Mouse (Mus musculus): ENCODE measurements around the gene Mast3.

Mast3 gene

DNA sequence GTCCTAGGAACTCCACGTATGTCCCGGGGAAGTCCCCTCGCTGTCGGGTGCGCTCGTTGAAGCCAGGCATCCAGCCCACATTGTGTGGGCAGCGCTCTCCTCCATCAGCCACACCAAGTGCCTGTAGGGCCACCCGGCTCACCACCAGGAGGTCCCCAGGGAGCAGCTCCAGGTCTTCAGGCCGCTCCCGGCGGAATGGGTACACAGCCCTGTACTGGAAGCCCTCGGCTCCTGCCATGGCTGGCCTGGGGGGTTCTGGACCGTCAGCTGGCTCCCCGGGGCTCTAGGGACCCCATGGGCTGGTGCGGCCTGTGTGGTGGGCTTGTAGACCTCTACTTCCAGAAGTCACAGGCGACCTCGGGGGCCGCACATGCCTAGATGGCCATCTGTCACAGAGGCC lies 30.1 kb downstream of the Mast3 start:
- DNase-seq, result no peak

DNA sequence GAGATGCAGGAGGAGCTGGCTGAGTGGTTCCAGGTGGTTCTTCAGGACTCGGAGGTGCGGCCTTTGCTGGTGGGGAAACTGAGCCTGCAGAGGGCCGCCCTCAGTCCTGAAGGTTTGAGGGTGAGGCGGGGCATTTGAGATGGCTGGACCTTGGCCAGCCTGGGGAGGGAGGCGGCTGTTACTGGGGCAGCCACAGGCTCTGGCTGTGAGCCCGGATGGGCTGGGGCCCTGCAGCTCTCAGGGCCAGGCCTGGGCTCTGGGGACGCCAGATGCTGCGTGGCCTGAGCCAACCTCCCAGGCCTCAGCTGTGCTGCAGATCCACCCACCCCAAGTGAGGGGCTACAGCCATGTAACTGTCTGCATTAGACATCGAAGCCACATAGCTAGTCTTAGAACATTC lies 31.0 kb downstream of the Mast3 start:
- peak; percentile 76 to 82 for DNase-seq

DNA sequence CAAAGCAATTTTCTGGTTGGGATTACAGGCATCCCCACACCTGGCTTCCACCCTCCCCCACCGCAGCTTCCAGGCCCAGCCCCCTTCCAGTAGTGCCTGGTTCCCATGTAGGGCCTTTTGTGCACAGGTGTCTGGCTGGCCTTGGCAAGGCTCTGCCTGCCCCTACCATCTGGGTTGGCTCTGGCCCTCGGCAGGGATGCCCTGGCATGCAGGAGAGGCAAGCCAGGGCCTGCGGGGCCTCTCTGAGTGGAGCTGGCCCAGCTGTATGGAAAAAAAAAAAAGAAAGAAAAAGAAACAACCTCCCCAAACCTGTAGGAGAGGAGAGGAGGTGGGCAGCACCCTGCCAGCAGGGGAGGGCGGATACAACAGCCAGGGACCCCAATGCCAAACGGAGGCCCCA lies 31.4 kb downstream of the Mast3 start:
- peak; percentile 77 to 82 for DNase-seq

- DNase-seq, result no peak
These were observed 32.0 kb downstream of the Mast3 start for GRCm38 (mm10) chr8:70772890-70773289.

DNA sequence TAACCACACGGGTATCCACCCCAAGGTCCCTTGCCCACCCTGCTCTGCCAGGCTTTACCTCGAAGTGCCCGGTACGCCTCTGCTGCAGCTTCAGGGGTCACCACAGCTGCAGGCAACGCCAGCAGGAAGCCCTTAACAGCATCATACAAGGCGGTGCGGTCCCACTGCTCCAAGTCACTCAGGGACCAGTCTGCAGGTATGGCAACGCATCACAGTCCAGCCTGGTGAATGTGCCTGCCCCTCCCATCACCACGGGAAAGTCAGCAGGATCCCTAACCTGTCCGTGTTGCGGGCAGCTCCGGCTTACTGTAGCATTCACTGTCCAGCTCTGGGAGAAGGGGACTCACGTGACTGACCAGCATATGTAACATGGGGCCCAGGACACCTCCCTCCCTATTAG lies 32.8 kb downstream of the Mast3 start:
- DNase-seq, result no peak

DNA sequence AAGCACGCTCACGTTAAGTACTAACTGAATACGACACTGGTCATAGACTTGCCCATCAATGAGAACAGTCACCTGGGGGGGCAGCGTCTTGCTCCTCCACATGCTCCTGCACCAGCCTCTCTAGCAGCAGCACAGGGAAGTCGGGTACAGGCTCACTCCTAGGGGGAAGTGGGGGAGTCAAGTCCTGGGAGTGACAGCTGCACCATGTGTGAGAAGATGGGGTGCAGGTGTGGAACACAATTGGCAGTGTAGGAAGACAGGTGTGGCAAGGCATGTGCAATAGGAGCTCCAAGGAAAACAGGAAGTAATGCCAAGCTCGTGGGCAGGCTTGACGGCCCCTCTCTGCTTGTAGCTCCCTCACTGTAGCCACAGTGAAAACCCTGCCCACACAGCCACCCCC lies 33.6 kb downstream of the Mast3 start:
- DNase-seq, result no peak

DNA sequence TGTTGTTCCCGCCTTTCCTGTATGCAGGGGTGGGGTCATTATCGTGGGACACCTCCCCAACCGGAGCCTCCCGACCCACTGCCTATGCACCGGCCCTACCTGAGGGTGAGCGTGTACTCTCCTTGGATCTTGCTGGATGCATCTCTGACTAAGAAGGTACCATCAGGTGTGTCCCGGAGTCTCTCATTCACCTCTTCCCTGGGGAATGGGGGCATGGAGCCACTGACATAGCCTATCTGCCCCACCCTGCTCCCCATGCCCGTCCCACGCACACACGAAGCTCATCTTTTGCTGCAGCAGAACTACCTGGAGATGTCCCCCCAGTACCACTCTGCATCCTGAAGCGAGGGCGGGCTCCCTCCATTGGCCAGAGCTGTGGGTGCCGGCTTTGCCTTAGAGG lies 34.1 kb downstream of the Mast3 start:
- no peak for DNase-seq

GRCm38 (mm10) chr8:70769858-70770257 lies 35.0 kb downstream of the Mast3 start:
- no peak for DNase-seq

GRCm38 (mm10) chr8:70769359-70769758 lies 35.5 kb downstream of the Mast3 start:
- peak; percentile 96 to 97 for DNase-seq

- peak in 1 of 2 experiments; percentile 32 for DNase-seq
These were observed 35.9 kb downstream of the Mast3 start for GRCm38 (mm10) chr8:70768956-70769355.

- peak; percentile 20 to 32 for DNase-seq
These were observed 36.5 kb downstream of the Mast3 start for GRCm38 (mm10) chr8:70768231-70768776.

DNA sequence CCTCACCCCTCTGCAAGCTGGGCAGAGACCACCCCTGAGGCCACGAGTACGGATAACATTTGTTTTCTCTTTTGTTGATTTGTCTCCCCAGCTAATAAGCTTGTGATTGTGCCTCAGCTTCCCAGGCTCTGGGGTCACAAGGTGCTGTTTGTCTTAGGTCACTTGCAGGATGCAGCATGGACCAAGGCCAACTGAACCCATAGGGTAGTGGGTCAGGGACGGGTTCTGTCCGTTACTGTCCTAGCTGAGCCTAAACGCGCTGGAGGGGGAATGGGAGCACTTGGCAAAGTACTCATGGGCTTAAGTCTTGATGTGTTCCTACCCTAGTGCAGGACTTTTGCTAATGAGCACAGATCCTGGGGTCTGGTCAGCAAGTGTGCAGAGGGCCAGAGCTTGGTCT lies 37.4 kb downstream of the Mast3 start:
- peak in 1 of 2 experiments; percentile 13 for DNase-seq

DNA sequence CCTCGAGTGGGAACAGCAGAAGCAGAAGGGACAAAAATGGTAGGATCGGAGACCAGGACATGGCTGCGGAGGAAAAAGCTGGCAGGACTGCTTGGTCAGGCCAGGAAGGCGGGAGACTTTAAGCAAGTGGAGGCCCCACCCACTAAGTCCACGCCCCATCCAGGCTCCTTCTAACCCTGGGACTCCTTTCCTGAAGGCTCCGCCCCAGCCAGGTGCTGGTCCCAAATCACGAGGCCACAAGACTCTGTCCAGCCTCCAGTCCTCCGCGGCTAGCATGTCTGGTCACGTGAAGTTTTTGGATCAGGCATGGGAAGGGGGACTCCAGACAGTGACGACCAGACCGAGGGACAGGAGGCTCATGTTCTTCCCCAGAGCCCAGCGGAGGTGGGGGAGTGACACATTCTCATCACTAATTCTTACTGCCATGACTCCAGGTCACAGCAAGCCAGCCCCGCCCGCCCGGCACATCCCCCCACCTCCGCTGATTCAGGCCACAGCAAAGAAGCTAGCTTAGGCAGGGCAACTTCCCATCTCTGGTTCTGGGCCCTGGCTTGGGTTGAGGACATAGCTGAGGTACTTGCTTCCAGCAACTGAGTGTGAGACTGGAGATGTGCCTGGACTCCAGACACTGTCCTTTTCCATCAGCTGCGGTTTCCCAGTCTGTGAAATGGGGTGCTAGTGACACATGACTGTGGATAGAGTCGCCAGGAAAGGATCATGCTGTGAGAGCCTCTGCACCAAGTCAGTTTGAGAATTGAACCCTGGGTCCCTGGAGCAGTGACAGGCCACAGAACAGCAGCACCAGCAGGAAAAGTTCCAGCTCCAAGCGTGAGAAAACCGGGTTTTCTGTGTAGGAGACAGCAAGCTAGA lies 38.0 kb downstream of the Mast3 start:
- peak; percentile 64 to 72 for DNase-seq

GRCm38 (mm10) chr8:70765838-70766570 lies 38.9 kb downstream of the Mast3 start:
- DNase-seq, result peak; percentile 23 to 28

DNA sequence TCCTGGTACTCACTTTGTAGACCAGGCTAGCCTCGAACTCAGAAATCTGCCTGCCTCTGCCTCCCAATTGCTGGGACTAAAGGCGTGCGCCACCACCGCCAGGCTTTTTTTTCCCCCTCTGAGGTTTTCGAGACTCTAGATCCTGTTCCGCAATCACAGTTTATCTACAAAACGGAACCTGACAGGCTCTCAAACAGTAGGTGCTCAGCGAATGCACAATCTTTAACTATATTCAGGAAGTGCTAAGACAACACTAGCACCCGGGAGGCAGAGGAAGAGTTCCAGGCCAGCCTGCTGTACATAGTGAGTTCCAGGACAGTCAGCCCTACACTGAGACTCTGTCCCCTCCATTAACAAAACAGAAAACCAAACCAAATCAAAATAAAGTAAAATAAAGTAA lies 39.5 kb downstream of the Mast3 start:
- no peak for DNase-seq

GRCm38 (mm10) chr8:70764676-70765075 lies 40.2 kb downstream of the Mast3 start:
- DNase-seq, result peak; percentile 14 to 18

DNA sequence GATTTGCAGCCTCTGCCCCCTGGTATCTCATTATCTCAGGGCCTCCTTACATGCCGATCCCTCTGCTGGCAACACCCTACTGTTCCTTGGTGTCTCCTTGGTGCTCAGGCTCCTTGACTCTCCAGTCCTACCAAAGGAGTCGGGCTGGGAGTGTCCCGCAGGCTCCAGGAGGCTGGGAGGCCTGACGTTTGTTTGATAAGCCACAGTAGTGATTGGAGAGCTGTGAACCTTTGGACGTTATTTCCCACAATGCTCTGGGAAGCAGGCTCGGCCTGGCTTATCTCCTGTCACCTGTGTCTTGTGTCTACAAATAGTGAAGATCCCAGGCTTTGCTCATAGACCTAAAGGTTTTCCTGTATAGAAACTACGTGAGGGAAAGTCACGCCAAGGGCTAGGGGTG lies 40.8 kb downstream of the Mast3 start:
- no peak for DNase-seq

DNA sequence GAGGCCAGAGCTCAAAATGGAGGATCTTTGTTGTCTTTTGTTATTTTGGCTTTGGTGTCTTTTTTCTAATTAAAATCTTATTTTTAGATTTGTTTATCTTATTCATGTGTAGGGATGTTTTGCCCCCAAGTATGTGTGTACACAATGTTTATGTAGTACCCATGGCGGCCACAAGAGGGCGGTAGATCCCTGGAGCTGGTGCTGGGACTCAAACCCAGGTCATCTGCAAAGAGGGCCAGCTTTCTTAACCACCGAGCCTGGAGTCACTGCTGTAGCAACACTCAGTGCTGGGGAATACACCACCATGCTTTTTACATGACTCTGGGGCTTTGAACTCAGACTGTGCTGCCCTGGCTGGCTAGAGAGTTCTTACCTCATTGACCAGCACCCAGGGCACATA lies 41.5 kb downstream of the Mast3 start:
- DNase-seq, result peak; percentile 65 to 74

DNA sequence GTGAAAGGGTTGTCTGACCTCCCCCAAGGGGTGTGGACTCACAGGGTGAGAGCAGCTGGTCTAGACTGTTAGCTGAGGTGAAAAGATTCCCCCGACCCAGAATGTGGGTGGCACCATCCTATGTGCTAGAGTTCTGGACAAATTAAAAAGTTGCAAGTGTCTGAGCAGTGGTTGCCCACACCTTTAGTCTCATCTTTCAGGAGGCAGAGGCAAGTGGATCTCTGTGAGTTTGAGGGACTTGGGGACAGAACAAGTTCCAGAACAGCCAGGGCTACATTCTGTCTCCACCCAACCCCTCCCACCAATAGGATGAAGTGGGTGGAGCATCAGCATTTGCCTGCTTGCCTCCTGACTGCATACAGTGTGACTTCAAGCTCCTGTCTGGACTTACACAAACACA lies 42.7 kb downstream of the Mast3 start:
- peak in 1 of 2 experiments; percentile 18 for DNase-seq

GRCm38 (mm10) chr8:70760775-70761406 lies 44.0 kb downstream of the Mast3 start, which contains the start of gene Mpv17l2:
Mpv17l2 (minus strand) TSS chr8:70760946.
- DNase-seq, result peak; percentile 93 to 98

DNA sequence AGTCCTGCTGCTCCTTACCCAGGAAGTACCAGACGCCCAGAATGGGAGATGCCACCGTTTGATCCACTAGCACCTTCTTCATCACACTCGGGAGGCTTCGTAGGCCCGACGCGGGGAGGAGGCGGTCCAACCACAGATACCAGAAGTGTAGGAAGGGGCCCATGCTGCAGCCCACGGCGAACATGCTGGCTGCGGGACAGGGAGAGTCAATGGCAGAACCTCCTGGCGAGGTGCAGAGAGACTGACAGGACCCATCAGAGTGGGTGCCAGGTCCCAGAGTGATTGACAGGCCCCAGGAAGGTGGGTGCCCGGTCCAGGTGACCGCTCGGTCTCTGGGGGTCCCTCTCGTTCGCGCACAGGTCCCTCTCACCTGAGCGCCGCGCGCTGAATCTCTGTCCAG lies 44.5 kb downstream of the Mast3 start:
- no peak for DNase-seq

GRCm38 (mm10) chr8:70758616-70759561 lies 46.0 kb downstream of the Mast3 start:
- DNase-seq, result peak; percentile 36 to 46
